Mouse (Mus musculus) adrenal gland, adult (tissue): Measurements from ENCODE around the gene Ccl28.
"Not testable (repeated sequence)": the region's sequence is repeated elsewhere in the genome, so short reads cannot be mapped to it uniquely, and the experiment has no call there.

ENCODE experiments used
- DNase-seq, 2 experiments: peaks; one replicate each; pipeline ENCODE4 v3.0.0; 2022 to 2023; ENCODE audit warnings: low spot score in 1 of 2; ENCODE audit not compliant: inconsistent age in 2 of 2

Gene Ccl28

GRCm38 (mm10) chr13:119623634-119624033 is at the start of gene Ccl28:
TSS of gene Ccl28 (plus strand) at chr13:119623819.
- DNase-seq, result no peak

GRCm38 (mm10) chr13:119596321-119597211 is 27.1 kb upstream of the Ccl28 start:
- peak; percentile 40 to 42 for DNase-seq

GRCm38 (mm10) chr13:119598466-119598865 is 25.2 kb upstream of the Ccl28 start:
- not testable (repeated sequence) for DNase-seq

GRCm38 (mm10) chr13:119599066-119599465 is 24.6 kb upstream of the Ccl28 start:
- peak; percentile 44 to 55 for DNase-seq

GRCm38 (mm10) chr13:119599498-119599897 is 24.1 kb upstream of the Ccl28 start:
- DNase-seq, result not testable (repeated sequence)

GRCm38 (mm10) chr13:119600166-119600565 is 23.5 kb upstream of the Ccl28 start:
- DNase-seq, result peak; percentile 30 to 52

- DNase-seq, result peak; percentile 57 to 59
These were observed 20.8 kb upstream of the Ccl28 start for GRCm38 (mm10) chr13:119602688-119603331.

- DNase-seq, result not testable (repeated sequence)
These were observed 19.7 kb upstream of the Ccl28 start for GRCm38 (mm10) chr13:119603890-119604289.

- DNase-seq, result not testable (repeated sequence)
These were observed 19.3 kb upstream of the Ccl28 start for GRCm38 (mm10) chr13:119604322-119604721.

GRCm38 (mm10) chr13:119618841-119619240 is 4.8 kb upstream of the Ccl28 start:
- DNase-seq, result no peak

GRCm38 (mm10) chr13:119619735-119620134 is 3.9 kb upstream of the Ccl28 start:
- no peak for DNase-seq

GRCm38 (mm10) chr13:119625952-119626351 is 2.3 kb downstream of the Ccl28 start:
- DNase-seq, result peak in 1 of 2 experiments; percentile 58

GRCm38 (mm10) chr13:119631482-119632155 is 8.0 kb downstream of the Ccl28 start:
- DNase-seq, result peak; percentile 86 to 91

- DNase-seq, result no peak
These were observed 8.5 kb downstream of the Ccl28 start for GRCm38 (mm10) chr13:119632156-119632548.

- peak in 1 of 2 experiments; percentile 51 for DNase-seq
These were observed 11.9 kb downstream of the Ccl28 start for GRCm38 (mm10) chr13:119635496-119635895.

GRCm38 (mm10) chr13:119637837-119638236 is 14.2 kb downstream of the Ccl28 start:
- no peak for DNase-seq

- no peak for DNase-seq
These were observed 14.8 kb downstream of the Ccl28 start for GRCm38 (mm10) chr13:119638449-119638848.

GRCm38 (mm10) chr13:119639302-119639701 is 15.7 kb downstream of the Ccl28 start:
- no peak for DNase-seq

GRCm38 (mm10) chr13:119640504-119640903 is 16.9 kb downstream of the Ccl28 start:
- peak in 1 of 2 experiments; percentile 70 for DNase-seq

GRCm38 (mm10) chr13:119641145-119641544 is 17.5 kb downstream of the Ccl28 start:
- peak in 1 of 2 experiments; percentile 50 for DNase-seq

GRCm38 (mm10) chr13:119644769-119645168 is 21.1 kb downstream of the Ccl28 start:
- peak in 1 of 2 experiments; percentile 66 for DNase-seq
